Mouse (Mus musculus) right cerebral cortex, postnatal 4 days (tissue): Measurements from ENCODE around the gene Depdc1b.
A peak's percentile ranks its signal among the peaks of the same experiment; 100 is the strongest.

Source experiments
- DNase-seq: peaks from one replicate; pipeline ENCODE4 v3.0.0-alpha.2; 2022

The Depdc1b gene

DNA sequence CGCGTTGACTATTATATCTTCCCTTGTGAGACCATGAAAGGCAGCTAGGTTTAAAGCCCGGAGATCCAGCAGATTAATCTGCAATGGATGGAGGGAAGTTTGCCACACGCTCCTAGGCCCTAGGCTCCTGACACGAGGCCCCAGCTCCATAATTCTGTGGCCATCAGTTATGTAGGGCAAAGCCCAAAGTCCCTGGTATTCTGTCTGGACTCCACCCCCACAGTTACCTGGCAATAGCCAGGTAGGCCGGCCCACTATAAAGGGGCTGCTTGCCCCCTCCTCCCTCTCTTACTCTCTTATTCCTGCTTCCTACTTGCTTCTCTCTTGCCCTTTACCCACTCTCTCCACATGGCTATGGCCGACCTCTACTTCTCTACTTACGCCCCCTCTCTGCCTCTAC, 2.9 kb downstream of the Depdc1b start:
- no peak for DNase-seq

DNA sequence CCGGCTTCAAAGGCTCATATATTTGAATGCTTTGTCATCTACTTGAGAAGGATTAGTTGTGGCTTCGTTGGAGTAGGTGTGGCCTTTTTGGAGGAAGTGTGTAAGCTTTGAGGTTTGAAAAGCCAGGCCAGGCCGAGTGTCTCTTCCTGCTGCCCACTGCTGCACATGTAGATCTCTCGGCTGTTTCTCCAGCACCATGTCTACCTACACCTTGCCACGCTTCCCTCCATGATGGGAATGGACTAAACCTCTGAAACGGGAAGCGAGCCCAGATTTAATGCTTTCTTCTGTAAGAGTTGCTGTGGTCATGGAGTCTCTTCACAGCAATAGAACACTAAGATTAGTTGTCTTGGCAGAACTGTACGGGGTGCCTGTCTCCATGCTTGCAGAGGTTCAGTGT, 4.1 kb downstream of the Depdc1b start:
- no peak for DNase-seq

DNA sequence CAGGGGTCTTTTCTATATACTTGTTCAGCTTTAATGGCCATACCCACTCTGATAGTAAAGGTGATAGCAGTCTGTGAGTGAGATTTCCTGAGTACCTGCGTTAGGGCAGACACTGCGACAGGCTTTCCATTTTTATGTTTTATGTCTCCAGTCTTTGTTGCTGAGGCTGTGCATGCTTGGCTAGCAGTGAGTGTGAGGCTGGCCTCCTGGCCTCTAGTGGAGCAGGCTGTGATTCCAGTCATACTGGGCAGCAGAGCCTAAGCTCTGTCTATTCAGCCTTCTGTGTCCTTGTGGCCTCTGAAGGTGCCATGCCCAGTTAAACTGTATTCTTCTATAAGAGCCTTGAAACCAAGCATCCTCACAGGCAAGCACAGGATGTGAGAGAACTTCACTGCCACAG, 6.3 kb downstream of the Depdc1b start:
- no peak for DNase-seq

DNA sequence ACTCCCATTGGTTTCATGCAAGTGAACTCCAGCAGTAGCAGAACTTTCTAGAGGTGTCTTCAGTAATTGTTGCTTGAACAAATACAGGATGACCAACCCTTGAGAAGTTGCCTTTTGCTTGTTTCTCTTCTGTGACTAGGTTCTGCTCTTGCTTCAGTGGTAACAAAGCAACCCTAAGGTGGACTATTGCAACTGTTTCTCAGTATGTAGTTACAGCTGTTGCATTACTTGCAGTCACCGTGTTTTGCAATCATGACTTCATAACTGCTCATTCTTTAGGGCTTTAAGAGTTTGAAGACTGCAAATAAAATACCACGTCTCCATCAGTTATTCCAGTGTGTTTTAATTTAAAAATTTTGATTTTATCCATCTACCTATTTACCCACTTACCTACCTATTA, 7.2 kb downstream of the Depdc1b start:
- DNase-seq, result no peak

DNA sequence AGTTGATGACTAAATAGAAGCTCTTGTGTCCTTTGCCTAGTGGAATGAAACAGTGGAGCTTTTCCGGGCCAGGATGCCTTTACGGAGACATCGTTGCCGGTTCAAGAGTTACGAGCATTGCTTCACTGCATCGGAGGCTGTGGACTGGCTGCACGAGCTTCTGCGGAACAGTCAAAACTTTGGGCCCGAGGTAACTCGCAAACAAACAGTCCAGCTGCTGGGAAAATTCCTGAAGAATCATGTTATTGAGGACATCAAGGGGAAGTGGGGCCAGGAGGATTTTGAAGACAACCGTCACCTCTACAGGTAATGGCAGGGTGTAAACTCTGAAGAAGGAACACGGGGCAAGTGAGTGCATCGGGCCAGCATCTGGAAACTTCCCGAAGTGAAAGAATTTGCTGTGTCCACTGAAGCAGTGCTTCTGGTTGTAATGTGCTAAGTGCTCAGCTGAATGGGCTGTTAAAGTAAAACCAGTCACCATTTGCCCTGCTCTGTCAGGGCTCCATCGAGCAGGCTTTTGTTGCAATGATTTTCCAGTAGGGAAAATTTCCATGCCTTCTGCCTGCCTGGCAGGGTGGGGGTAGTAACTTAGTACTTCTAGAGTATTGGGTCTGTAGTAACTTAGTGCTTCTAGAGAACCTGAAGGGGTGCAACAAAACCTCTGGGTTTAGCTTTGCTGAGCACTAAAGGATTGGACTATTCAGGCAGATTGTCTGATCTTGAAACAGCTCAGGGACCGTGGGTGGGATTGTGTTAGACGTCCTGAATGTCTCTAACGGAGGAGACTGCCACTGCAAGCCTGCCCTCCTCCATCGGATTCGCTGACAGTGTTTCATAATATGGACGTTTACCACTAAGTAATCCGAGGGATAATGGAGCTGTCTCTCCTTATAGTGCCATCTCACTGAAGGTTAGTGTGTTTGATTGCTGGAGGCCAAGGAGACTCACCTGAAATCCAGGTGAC, 8.0 kb downstream of the Depdc1b start:
- DNase-seq, result no peak

DNA sequence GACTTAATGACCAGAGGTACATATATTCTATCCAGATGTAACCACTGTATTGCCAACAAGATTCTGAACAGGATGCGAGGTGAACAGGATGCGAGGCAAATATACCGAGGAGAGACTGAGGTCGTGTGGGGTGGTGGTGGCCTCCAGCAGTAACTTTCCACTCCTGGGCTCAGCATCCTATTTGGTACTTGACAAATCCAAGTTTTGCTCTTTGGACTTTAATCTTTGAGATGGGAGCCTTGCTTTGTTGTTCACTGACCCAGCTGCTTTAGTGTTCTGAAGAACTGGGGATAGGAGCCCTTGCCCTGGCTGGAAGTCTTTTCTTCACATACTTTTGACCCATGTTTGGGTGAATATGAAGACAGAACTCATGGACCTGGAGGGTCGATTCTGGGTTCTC, 9.7 kb downstream of the Depdc1b start:
- DNase-seq, result no peak

DNA sequence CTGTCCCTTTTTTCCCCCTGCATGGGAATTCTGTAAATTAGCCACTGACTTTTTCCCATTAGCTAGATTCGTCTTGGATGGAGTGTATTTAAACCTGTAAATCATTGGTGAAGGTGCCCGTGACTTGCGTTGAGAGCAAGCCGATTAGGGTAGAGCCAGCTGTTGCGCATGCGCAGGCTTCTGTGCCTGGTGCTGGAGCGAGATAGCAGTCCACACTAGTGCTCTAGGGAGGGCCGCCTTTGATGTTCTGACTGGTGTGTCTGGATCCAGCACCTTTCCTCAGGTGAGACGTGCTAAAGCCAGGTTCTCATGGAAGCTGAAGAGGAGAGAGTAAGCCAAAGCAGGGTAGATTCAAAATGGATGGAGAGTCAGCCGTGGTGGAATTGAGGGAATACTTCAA, 10.2 kb downstream of the Depdc1b start:
- DNase-seq, result no peak

DNA sequence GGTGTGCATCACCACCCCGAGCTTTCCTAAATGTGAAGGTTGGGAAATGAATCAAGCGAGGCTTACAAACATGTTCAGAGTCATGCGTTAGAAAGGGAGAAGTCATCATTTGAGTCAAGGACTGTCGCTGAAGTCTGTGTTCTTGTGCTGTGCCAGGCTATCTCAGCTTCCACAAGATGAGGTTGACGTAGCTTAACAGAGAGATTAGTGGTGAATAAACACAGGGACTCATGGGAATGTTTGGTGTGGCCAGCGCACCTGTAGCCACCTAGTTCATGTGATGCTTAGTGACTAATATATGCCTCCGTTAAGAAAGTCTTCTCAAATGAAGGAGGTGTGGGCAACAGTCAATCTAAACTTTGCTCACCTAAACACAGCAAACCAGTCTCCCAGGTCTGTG, 10.9 kb downstream of the Depdc1b start:
- no peak for DNase-seq

DNA sequence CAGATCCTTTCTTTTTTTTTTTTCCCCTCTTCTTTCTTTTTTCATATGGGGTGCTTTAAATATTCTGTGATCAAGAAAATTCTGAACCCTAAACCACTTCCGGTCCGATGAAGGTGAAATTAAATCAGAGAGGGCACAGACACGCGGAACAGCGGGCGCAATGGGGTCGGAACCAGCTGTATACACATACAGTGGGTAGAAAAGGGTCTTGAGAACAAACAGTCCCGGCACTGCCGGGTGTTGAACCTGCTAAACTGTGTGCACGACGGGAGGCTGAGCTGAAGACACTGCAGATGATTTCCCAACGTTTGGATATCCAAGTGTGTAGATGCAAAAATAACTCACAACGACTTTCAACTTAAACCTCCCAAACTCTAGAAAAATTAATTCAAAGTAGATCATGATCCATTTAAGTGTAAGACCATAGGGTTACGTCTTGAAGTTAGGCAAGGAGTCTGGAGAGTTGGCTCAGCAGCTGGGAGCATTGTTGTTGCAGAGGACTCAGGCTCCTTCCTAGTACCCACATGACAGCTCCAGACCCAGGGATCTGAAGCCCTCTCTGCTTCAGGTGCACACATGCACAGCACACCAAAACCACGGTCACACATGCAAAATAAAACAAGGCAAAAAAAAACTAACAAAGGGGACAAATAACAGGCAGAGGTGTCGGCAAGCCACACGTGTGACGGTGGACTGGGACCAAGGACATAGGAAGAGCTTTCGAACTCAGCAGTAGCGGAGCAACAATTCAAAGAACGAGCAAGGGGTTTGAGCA, 12.5 kb downstream of the Depdc1b start:
- no peak for DNase-seq

DNA sequence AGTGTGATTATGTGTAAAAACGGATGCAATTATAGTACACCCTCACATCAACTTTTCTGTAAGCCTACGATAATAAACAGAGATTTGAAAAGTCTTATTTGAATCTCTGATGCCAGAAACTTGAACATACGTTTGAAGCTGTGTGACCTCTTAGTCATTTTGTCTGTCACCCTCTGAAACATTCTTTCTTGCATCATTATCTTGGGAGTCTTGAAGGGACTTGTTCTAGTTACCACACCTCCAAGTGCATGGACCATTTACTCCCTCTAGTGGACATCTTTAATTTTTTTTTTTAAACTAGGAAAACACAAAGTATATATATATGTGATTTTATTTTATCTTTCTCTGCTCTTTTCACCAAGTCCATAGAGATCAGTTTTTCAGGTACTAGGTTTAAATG, 13.6 kb downstream of the Depdc1b start:
- DNase-seq, result no peak

DNA sequence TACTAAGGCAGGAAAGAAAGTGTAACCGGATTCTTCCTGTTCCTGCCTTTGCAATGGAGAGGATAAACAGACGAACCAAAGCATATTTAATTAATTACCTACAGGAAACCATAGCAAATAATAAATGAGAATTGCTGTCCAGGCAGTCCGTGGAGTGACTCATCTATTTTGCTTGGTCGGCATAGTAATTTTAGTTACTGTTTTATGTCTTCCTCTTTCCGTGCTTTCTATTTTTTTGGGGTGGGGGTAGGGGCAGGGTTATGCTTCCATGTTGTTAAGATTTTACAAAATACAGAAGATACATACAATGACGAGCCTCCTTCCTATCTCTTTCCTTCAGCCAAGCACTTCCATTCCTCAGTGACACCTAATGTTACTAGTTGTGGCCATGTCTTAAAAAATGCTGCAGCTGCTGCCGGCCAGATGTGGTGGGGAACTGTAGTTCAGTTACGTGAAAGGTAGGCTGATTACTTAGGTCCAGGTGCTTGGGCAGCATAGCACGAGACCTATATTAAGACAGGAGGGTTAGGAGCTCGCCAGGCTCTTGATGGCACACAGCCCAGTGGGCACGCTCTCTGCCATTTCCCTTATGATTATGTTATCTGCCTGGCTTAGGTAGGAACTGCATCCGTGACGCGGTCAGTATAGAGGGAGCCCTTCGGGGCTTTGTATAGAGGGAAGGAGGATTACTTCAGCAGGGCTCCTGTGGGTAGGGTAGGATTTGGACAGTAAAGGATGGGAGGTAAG, 19.3 kb downstream of the Depdc1b start:
- no peak for DNase-seq

DNA sequence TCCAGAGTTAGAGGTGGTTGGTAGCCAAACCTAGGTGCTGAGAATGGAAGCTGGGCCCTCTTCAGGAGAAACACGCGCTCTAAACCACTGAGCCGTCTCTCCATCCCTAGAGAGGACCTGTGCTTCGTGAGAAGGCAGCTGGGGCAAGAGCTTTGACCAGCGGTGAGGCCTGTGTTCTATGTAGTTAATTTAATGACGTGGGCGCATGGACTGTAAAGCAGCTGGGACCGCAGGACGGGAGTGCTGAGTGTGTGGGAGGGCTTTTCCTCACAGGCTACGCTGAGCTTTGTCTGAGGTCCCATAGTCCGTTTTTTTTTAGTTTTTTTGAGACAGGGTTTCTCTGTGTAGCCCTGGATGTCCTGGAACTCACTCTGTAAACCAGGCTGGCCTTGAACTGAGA, 20.1 kb downstream of the Depdc1b start:
- DNase-seq, result no peak

DNA sequence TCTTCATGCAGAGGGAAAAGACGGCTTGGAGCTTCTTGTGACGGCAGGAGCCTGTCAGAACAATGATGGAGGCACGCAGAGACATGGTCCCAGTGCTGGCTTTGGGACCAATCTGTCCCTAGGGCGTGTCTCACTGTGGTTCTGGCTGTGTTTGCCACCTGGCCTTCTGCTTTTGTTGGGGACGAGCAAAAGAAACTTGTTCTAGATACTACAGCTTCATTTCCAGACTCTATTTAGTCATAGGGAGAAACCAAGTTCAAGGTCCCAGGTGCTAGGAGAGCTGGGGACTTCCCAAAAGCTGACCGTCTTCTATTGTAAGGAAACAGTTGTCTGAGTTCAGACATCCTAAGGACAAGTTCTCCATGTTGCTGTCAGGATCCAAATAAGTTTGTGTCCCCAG, 21.2 kb downstream of the Depdc1b start:
- DNase-seq, result no peak

DNA sequence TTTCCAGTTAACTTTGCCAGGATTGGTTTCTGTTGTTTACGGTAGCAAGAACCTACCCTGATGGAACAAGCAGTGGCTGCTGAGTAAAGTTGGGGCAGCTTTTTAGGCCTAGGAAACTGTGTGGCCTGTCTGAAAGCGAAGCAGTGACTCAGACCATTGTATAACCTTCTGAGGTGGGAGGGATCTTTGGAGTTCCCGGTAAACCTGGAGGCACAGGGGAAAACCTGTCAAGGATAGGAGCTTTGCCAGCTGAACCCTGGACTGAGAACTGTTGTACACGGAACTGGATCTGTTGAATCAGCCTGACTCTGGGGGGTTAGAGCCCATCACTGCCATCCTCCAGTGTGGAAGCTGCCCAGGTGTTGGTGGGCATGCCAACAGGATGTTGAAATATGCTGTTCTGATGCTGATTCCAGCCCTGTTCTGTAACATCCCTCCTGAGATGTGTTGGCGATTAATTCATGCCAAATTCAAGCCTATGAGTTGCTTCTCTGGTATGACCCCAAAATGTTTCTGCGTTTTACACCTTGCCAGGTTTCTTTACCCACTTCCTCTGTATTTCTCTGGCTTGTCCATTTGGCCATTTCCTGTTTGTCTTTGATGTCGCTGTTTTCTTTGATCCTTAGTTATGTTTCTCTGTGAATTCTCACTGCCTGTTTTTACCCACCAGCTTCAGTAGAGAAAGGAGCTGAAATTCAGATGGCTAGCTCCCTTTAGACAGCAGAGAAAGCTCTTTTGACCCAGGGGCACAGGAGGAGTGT, 22.1 kb downstream of the Depdc1b start:
- no peak for DNase-seq

DNA sequence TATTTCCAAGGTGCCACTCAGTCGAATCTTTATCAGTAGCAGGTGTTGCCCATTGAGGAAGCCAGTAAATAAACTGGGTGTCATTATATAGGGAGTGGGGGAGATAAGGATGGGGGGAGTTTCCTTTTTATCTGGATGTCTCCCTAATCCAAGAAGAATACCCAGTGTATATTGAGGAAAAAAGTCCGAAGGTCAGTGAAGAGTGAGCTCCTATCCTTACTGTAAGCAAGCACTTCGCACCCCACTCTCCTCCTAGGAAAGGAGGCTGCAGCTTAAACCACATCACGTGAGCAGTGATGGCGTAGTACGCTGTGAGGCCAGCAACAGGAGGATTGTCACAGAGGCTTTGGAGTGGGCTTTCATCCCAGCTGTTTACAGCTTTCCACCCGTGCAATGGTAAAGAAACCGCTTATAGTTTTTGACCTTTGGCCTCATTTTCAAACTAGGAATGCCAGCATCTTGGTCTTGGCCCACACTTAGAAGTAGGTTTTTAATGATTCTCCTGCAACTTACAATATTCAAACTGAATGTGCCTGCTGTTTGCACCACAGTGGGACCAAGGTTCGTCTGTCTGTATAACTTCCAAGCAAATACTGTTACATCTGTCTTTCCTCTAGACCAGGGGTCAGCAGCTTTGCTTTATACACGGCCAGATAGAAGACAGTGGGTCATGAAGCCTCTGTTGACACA, 23.9 kb downstream of the Depdc1b start:
- DNase-seq, result no peak

DNA sequence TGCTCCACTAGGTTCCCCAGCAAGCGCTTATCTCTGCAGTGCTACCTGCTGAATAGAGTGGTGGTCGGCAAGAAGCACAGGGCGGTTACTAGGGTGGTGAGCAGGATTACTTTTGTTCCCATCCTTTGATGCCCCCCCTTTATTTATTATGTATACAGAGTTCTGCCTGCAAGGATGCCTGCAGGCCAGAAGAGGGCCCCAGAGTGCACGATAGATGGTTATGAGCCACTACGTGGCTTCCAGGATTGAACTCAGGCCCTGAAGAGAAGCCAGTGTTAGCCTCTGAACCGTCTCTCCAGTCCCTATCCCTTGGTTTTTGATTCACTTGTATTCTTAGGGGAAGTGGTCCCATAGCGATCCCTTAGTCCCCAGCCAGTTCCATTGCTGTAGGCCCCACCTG, 25.5 kb downstream of the Depdc1b start:
- no peak for DNase-seq

DNA sequence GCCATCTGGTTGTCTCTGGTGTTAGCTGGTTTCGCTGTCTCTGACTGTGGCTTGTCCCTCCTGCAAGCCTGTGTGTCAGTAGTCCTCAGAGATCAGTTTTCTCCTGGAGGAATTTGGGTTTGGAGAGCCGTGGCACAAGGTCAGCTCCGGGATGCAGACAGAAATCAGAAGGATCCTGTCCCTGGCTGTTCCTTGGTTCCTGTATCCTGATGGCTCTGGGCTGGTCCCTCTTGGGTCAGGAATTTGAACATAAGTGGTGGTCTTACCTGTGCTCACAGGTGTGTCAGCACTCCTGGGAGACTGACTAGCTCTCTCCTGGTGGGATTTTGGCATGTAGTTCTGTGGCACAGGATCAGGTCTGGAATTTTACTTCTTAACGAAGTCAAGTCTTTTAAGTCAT, 29.6 kb downstream of the Depdc1b start:
- DNase-seq, result no peak

DNA sequence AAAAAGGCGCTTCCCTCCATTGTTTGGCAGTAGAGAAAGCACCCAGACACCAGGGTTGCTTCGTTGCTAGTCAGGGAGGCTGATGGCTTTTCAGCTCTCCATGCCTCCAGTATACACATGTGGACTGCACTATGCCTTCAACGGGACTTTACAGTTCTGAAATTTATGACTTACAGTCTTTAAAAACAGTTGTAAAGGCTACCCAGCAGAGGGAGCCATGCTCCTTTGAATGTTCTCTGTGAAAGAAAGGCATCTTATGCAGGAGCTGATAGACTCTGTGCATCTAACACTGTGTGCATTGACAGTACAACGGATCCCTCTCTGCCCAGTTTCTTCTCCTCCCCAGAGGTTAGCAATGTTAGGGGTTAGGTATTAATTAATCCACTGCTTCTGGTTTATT, 30.9 kb downstream of the Depdc1b start:
- DNase-seq, result peak; percentile 71

DNA sequence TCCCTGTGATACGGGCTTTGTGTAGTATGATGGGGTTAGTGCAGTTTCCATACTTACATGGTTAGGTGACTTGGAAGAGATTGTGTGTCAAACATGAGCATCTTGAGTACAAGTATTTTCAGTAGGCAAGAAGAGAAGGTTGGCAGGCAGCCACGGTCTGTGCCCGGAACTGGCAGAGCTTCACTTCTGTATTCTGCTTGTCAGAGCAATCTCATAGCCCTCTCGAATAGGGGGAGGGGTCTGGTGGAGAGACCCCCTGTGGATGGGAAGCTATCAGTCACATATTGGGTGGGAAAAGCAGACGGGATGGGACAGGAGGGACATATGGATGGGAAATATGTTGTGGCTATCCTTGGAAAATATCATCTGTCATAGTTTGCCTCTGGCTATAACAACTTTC, 33.5 kb downstream of the Depdc1b start:
- DNase-seq, result peak; percentile 71

DNA sequence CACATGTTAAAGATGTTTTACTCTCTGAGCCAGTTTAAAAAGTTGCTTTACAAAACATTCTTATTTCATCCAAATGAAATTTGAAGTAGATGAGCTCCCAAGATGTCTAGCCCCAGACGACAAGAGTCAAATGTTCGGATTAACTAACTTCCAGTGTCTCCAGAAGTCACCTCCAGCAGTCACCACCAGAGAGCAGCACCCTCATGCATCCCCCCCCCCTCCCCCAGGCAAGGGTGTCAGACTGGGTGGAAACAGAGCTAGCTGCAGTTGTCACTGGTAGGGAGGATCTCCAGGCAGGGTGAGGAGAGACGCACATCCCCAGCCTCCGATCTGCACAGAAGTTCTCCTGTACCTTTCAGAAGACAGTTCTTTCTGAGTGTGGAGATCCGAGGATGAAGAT, 37.6 kb downstream of the Depdc1b start:
- DNase-seq, result no peak

DNA sequence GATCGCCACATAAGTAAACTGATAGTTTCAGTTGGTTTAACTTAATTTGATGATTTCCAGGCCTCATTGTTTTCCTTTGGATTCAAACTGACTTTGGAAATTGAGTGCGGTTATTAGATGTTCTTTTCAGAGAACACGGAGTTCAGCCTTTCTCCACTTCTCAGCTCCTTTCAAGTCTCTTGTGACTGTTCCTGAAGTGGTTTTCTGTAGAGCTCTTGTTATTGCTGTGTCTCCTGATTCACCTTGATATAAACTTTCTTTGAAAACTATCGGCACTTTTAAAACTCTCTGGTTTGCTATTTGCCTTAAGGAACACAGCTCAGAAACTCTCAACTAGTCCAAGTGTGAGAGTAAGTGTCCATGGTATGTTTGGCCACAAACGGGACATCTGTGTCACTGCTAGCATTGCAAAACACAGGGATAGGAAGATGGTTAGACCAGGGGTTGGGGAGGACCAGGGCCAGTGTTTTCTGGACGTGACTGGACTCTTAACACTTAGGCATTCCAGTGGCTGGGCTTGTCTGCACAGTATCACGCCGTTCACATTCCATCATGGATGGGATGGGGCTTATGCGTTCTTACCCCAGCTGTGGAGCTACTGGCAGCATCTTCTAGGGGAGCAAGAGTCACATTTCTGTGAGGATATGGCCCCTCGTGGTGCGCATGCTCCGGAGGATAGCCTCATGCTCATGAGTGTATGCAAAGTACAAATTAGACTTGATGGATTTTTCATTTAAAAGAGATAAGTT, 38.8 kb downstream of the Depdc1b start:
- no peak for DNase-seq
